In genomic region chr11:90694206-90694605, GRCm38 (mm10) we compare ENCODE assay signal across 26 mouse cellular contexts.
"Had no signal": no experiment of that assay in that cellular context is flagged by ENCODE, and none has a peak within 500 bp of the region (broad histone marks: within the 10 kb centered on the region; RNA-seq: fewer than 3 reads in every experiment).

No protein-coding gene starts in this region.

- H3K9ac ChIP-seq: heart, embryonic 12.5 days; hindbrain, embryonic 12.5 days; hindbrain, embryonic 14.5 days; intestine, embryonic 15.5 days; kidney, embryonic 15.5 days; limb, embryonic 12.5 days; liver, embryonic 13.5 days had no signal

- DNase-seq: gastrocnemius, adult 2 months; gastrocnemius, postnatal 10 days; gastrocnemius, postnatal 25 days; heart, adult 2 months; heart, postnatal 10 days; heart, postnatal 4 days; kidney, adult 18-20 months; kidney, adult 8-10 months; kidney, postnatal 10 days; kidney, postnatal 25 days; liver; liver, embryonic 13.5 days had no signal

- ATAC-seq: hindbrain, embryonic 16.5 days; inflammation-experienced regulatory T-cells, adult 6 months; intestine, embryonic 15.5 days; intestine, postnatal 0 days had no signal

- H3K27ac ChIP-seq: gastrocnemius, adult 2 months; heart, adult 2 months; hindbrain, embryonic 10.5 days; hindbrain, embryonic 12.5 days; hindbrain, embryonic 14.5 days; intestine, embryonic 15.5 days; kidney, embryonic 15.5 days; layer of hippocampus, adult 2 months; left cerebral cortex, adult 2 months; limb, embryonic 10.5 days; limb, embryonic 12.5 days; liver, embryonic 13.5 days had no signal

- H3K9me3 ChIP-seq: heart, embryonic 12.5 days; hindbrain, embryonic 10.5 days; hindbrain, embryonic 12.5 days; intestine, embryonic 15.5 days; kidney, embryonic 15.5 days; limb, embryonic 10.5 days; limb, embryonic 12.5 days; liver, embryonic 13.5 days had no signal

- H3K4me3 ChIP-seq: gastrocnemius, adult 2 months; heart, adult 2 months; heart, embryonic 12.5 days; hindbrain, embryonic 10.5 days; hindbrain, embryonic 12.5 days; intestine, embryonic 15.5 days; kidney, embryonic 15.5 days; layer of hippocampus, adult 2 months; left cerebral cortex, adult 2 months; limb, embryonic 10.5 days; limb, embryonic 12.5 days; liver, embryonic 13.5 days had no signal

- H3K27me3 ChIP-seq: heart, embryonic 12.5 days; hindbrain, embryonic 12.5 days; intestine, embryonic 15.5 days; kidney, embryonic 15.5 days; limb, embryonic 12.5 days had no signal

- H3K4me2 ChIP-seq: heart, embryonic 12.5 days; hindbrain, embryonic 12.5 days; hindbrain, embryonic 14.5 days; intestine, embryonic 15.5 days; kidney, embryonic 15.5 days; limb, embryonic 12.5 days; liver, embryonic 11.5 days; liver, embryonic 13.5 days had no signal

- H3K36me3 ChIP-seq: heart, embryonic 12.5 days; hindbrain, embryonic 10.5 days; hindbrain, embryonic 12.5 days; intestine, embryonic 15.5 days; kidney, embryonic 15.5 days; limb, embryonic 10.5 days; limb, embryonic 12.5 days; liver, embryonic 13.5 days had no signal

- H3K4me1 ChIP-seq: limb, embryonic 10.5 days; limb, embryonic 12.5 days had no signal
